Mouse (Mus musculus) embryonic fibroblast, embryonic 13.5 days (primary cell): Measurements from ENCODE around the gene Tmtc2.

Source experiments
- CTCF ChIP-seq: IDR thresholded peaks from 2 replicates; pipeline ENCODE4 v1.5.1; 2011; ENCODE audit warnings: mild to moderate bottlenecking, control low read depth, low read length, moderate library complexity, borderline replicate concordance; ENCODE audit not compliant: insufficient read depth
- POLR2A ChIP-seq: IDR thresholded peaks from 2 replicates; pipeline ENCODE4 v1.6.1; 2011; ENCODE audit warnings: low read depth, mild to moderate bottlenecking, control low read depth, low read length, moderate library complexity

DNA sequence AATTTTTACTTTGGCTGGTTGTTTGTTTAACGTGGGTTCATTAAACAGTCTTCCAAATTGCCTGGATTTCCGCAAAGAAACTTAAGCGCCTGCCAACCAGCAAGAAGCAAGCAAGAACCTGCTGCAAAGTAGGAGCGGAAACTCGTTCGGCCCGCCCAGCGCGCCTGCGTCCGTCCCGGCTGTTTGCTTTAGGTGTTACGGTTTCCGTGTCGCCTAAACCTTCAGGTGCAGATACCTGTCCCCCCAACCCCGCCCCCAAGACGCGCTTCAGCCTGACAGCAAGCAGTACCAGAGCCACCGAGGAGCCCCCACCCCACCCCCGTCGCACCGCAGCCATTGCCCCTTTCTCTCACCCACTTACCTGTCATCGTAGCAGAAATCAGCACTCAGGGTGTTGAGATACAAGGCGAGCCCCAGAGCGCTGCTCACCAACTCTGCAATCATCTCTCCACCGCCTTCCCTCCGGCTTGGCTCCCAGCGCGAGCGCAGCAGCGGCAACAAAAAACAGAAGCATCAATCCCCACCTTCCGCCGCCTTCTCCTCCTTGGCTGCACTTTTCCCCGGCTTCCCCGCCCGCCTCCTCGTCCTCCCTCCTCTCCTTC is 844 bp downstream of the Tmtc2 start:
- TF ChIP-seq POLR2A (no peak), CTCF (no peak)
